Comparison of ENCODE assay signal across 14 mouse cellular contexts in the genomic region with DNA sequence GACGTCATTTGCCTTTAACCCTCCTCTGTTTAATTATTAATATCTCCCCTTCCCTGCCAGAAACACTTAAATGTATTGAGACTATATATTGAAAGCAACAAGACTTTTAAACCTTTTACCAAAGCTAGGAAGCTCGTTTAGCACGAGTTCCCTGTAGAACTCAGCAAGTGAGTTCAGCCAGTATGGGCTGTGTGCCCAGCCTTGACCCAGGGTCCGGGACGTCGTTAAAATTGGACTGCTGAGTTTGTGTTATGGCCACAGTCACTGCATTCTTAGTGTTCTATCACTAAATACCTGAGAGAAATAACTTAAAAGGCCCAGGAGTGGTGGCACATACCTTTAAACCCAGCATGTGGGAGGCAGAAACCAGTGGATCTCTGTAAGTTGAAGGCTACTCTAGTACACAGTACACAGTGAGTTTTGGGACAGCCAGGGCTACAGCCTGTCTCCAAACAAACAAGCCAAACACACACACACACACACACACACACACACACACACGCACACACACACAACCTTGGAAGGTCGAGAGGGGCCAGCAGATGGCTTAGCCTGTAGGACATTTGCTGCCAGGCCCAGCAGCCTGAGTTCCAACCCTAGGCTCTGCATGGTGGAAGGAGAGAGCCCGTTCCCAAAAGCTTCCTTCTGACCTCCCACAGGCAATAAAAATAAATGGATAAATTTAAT. TPM values are rescaled to one million over a fixed set of nuclear protein-coding genes. Genes with fewer than 3 reads are reported as not detected.
A peak's percentile ranks its signal among the peaks of the same experiment; 100 is the strongest.
DNase-seq lines count a peak whose midpoint lies in the region; ATAC-seq and TF ChIP-seq lines count a peak whose summit lies in the region.
"Had no signal": no experiment of that assay in that cellular context is flagged by ENCODE, and none has a peak within 500 bp of the region (broad histone marks: within the 10 kb centered on the region; RNA-seq: fewer than 3 reads in every experiment).

No protein-coding gene starts in this region.

- WGBS in forebrain, embryonic 12.5 days: 66% methylated on average over 9 of the region's 9 CpGs
- WGBS in forebrain, embryonic 15.5 days: 45% methylated on average over 9 of the region's 9 CpGs
- WGBS in lung, postnatal 0 days: 25% methylated on average over 9 of the region's 9 CpGs
- WGBS in lung, adult 2 months: 28% methylated on average over 9 of the region's 9 CpGs
- WGBS in liver, embryonic 14.5 days (ENCODE audit: insufficient replicate concordance): 56% methylated on average over 9 of the region's 9 CpGs

- intact Hi-C loops in gastrocnemius, postnatal 14 days (cut with DNase I; ENCODE audit: low total_unique reads): no loop called here

- no peak for ATAC-seq in forebrain, embryonic 12.5 days (ENCODE audit: low FRiP score)
- ATAC-seq in forebrain, embryonic 15.5 days (replicated peaks): no peak
- ATAC-seq in lung, postnatal 0 days: 0 out of 2 replicates have a peak, but pooled peaks have one; percentile 22
- ATAC-seq in liver, embryonic 14.5 days (ENCODE audit: insufficient read depth): peak; percentile 47; the same call in 1 of the 2 replicates
- no peak for ATAC-seq in frontal cortex, adult (ENCODE audit: low TSS enrichment)
- ATAC-seq: activated CD4-positive, CD25-positive, alpha-beta regulatory T cell, adult 4 months; midbrain, embryonic 16.5 days had no signal

- H3K4me3 ChIP-seq in forebrain, embryonic 12.5 days (replicated peaks): no peak overlapping the region
- H3K4me3 ChIP-seq in forebrain, embryonic 15.5 days: no peak overlapping the region
- no peak overlapping the region for H3K4me3 ChIP-seq in lung, postnatal 0 days (ENCODE audit: low read depth, low read length)
- no peak overlapping the region for H3K4me3 ChIP-seq in lung, adult 2 months (replicated peaks; ENCODE audit: extremely low read depth, low read depth, low read length)
- no peak overlapping the region for H3K4me3 ChIP-seq in liver, embryonic 14.5 days (ENCODE audit: insufficient read depth in 1 of 2, low read depth in 2 of 2, low read length in 2 of 2)
- H3K4me3 ChIP-seq: embryonic facial prominence, embryonic 15.5 days; limb, embryonic 13.5 days had no signal

- no peak for TF ChIP-seq CTCF in lung, postnatal 0 days (IDR thresholded peaks at IDR 0.05)
- no peak for TF ChIP-seq CTCF in lung, adult 2 months (IDR thresholded peaks at IDR 0.05; ENCODE audit: insufficient read depth, low read length)
- no peak for TF ChIP-seq CTCF in liver, embryonic 14.5 days (IDR thresholded peaks at IDR 0.05; ENCODE audit: low read depth)

- no peak overlapping the region for H3K4me2 ChIP-seq in forebrain, embryonic 12.5 days
- H3K4me2 ChIP-seq in forebrain, embryonic 15.5 days (replicated peaks): no peak overlapping the region
- 0 out of 2 replicates have a peak overlapping the region, but pooled peaks have one; percentile 11 for H3K4me2 ChIP-seq in lung, postnatal 0 days (replicated peaks; ENCODE audit: low read depth, low read length)
- H3K4me2 ChIP-seq in liver, embryonic 14.5 days (ENCODE audit: low read depth): no peak overlapping the region
- H3K4me2 ChIP-seq: embryonic facial prominence, embryonic 15.5 days; limb, embryonic 13.5 days had no signal

- DNase-seq in lung, postnatal 0 days (ENCODE audit: low spot score): no peak
- DNase-seq in lung, adult 2 months: no peak
- peak; percentile 64 for DNase-seq in kidney, adult 18-20 months
- DNase-seq in liver, embryonic 14.5 days (ENCODE audit: low read depth in 3 of 3, low spot score in 3 of 3): no peak
- no peak for DNase-seq in gastrocnemius, postnatal 14 days
- DNase-seq: heart, postnatal 10 days had no signal

- TF ChIP-seq POLR2A in lung, adult 2 months (IDR thresholded peaks at IDR 0.05; ENCODE audit: borderline replicate concordance, extremely low read depth, low read depth, low read length): no peak

- no peaks in the 10 kb centered on the region for H3K36me3 ChIP-seq in forebrain, embryonic 12.5 days (replicated peaks)
- no peaks in the 10 kb centered on the region for H3K36me3 ChIP-seq in forebrain, embryonic 15.5 days
- no peaks in the 10 kb centered on the region for H3K36me3 ChIP-seq in lung, postnatal 0 days (ENCODE audit: insufficient read depth, low read length)
- no peaks in the 10 kb centered on the region for H3K36me3 ChIP-seq in liver, embryonic 14.5 days (replicated peaks; ENCODE audit: control insufficient read depth, insufficient read depth, low read depth)
- H3K36me3 ChIP-seq: embryonic facial prominence, embryonic 15.5 days; G1E; limb, embryonic 13.5 days had no signal

- no peaks in the 10 kb centered on the region for H3K9me3 ChIP-seq in forebrain, embryonic 12.5 days
- no peaks in the 10 kb centered on the region for H3K9me3 ChIP-seq in forebrain, embryonic 15.5 days
- no peaks in the 10 kb centered on the region for H3K9me3 ChIP-seq in lung, postnatal 0 days (ENCODE audit: low read length)
- H3K9me3 ChIP-seq in liver, embryonic 14.5 days (ENCODE audit: control insufficient read depth, low read length): no peaks in the 10 kb centered on the region
- H3K9me3 ChIP-seq: embryonic facial prominence, embryonic 15.5 days; limb, embryonic 13.5 days had no signal

- 0 out of 2 replicates have a peak overlapping the region, but pooled peaks have one; percentile 19 for H3K27ac ChIP-seq in forebrain, embryonic 12.5 days
- no peak overlapping the region for H3K27ac ChIP-seq in forebrain, embryonic 15.5 days (replicated peaks)
- H3K27ac ChIP-seq in lung, postnatal 0 days (ENCODE audit: low read length): peak overlapping the region; percentile 47; the same call in 1 of the 2 replicates
- no peak overlapping the region for H3K27ac ChIP-seq in liver, embryonic 14.5 days
- H3K27ac ChIP-seq: embryonic facial prominence, embryonic 15.5 days; limb, embryonic 13.5 days had no signal

- H3K9ac ChIP-seq in forebrain, embryonic 12.5 days: no peak overlapping the region
- no peak overlapping the region for H3K9ac ChIP-seq in forebrain, embryonic 15.5 days (replicated peaks)
- 0 out of 2 replicates have a peak overlapping the region, but pooled peaks have one; percentile 6 for H3K9ac ChIP-seq in lung, postnatal 0 days (replicated peaks; ENCODE audit: low read depth)
- no peak overlapping the region for H3K9ac ChIP-seq in liver, embryonic 14.5 days (replicated peaks)
- H3K9ac ChIP-seq: embryonic facial prominence, embryonic 15.5 days; limb, embryonic 13.5 days had no signal

- H3K27me3 ChIP-seq in forebrain, embryonic 12.5 days: no peaks in the 10 kb centered on the region
- no peaks in the 10 kb centered on the region for H3K27me3 ChIP-seq in forebrain, embryonic 15.5 days
- no peaks in the 10 kb centered on the region for H3K27me3 ChIP-seq in lung, postnatal 0 days (replicated peaks; ENCODE audit: insufficient read depth, low read length)
- no peaks in the 10 kb centered on the region for H3K27me3 ChIP-seq in liver, embryonic 14.5 days (ENCODE audit: control insufficient read depth, insufficient read depth, low read length)
- H3K27me3 ChIP-seq: embryonic facial prominence, embryonic 15.5 days; limb, embryonic 13.5 days had no signal

- no peak for TF ChIP-seq EP300 in lung, postnatal 0 days (IDR thresholded peaks at IDR 0.05)
- TF ChIP-seq EP300 in liver, embryonic 14.5 days (IDR thresholded peaks at IDR 0.05; ENCODE audit: low read depth): no peak

- H3K4me1 ChIP-seq in forebrain, embryonic 12.5 days: peaks cover 41% of the 10 kb centered on the region
- peaks cover 14% of the 10 kb centered on the region for H3K4me1 ChIP-seq in forebrain, embryonic 15.5 days
- peaks cover 28% of the 10 kb centered on the region; the same call in 1 of the 2 replicates for H3K4me1 ChIP-seq in lung, postnatal 0 days (ENCODE audit: insufficient read depth, low read depth, low read length)
- H3K4me1 ChIP-seq in lung, adult 2 months (ENCODE audit: control insufficient read depth, insufficient read depth, low read length): peaks cover 41% of the 10 kb centered on the region
- H3K4me1 ChIP-seq in liver, embryonic 14.5 days (replicated peaks; ENCODE audit: control insufficient read depth in 2 of 2, insufficient read depth in 2 of 2, low read length in 1 of 2): peaks cover 0 to 26% of the 10 kb centered on the region in 2 experiments; a peak in 2 of 4 replicates

RNA-seq across cellular contexts. Expression of a gene that starts 11.7 kb away (rescaled TPM):
- 36.6 and 41.3 TPM in 2 replicates for polyA plus RNA-seq in forebrain, embryonic 12.5 days (2016; fragmentation: Nextera tagmentation; extraction: Ambion mirVana)
- polyA plus RNA-seq in forebrain, embryonic 15.5 days (2015; fragmentation: Nextera tagmentation; extraction: Ambion mirVana): 30.5 and 36.1 TPM in 2 replicates
- 127 and 145 TPM in 2 replicates for polyA plus RNA-seq in lung, postnatal 0 days (2015; fragmentation: Nextera tagmentation; extraction: Ambion mirVana)
- 188 and 222 TPM in 2 replicates for polyA plus RNA-seq in lung, adult 2 months (2012; rRNA removed)
- polyA plus RNA-seq in liver, embryonic 14.5 days (2012; rRNA removed): 16.2 and 16.6 TPM in 2 replicates
- polyA plus RNA-seq in liver, embryonic 14.5 days (2014; fragmentation: Nextera tagmentation; extraction: Ambion mirVana): 13.6 and 14.7 TPM in 2 replicates
- total RNA-seq in gastrocnemius, postnatal 14 days (2021): 10 to 100 TPM; 11.6 to 17.7 TPM
- total RNA-seq: G1E had no signal
- polyA plus RNA-seq: G1E had no signal

Comparison
In these comparisons a context has a peak if more than half of its experiments do, and no peak if none do; other contexts are left out.
1. H3K27ac ChIP-seq: peak in forebrain, embryonic 12.5 days (single experiment) and lung, postnatal 0 days (single experiment); none in forebrain, embryonic 15.5 days (single experiment) and liver, embryonic 14.5 days (single experiment).
2. ATAC-seq: peak in lung, postnatal 0 days (single experiment) and liver, embryonic 14.5 days (single experiment); none in forebrain, embryonic 12.5 days (single experiment), forebrain, embryonic 15.5 days (single experiment) and frontal cortex, adult (single experiment).